In the genomic region with DNA sequence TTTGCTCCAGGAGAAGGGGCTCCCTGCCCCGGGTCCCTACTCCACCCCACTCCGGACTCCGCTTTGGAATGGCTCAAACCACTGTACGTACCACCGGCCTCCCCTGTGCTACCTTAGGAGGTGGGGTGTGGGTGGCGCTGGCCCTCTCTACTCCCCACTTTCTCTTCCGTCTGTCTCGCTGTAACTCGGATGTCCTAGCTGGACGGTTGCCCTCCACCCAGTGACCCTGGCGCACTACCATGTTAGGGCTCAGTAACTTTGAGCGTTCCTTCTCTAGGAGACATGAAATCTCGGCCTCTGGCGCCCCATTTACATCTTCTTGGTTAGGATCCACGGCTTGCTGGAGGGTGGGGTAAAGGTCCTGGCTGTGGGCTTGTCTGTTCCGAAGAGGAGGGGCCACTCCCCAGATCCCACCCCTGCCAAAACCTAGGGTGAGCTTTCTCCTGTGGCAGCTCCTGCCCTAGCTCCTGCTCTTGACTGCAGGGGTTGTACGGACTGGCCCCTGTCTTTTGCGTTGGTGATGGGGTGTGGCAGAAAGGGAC, we compare ENCODE assay signal across 7 mouse cellular contexts. TPM values are rescaled to one million over a fixed set of nuclear protein-coding genes. Genes with fewer than 3 reads are reported as not detected.
A peak's percentile ranks its signal among the peaks of the same experiment; 100 is the strongest.
DNase-seq lines count a peak whose midpoint lies in the region; ATAC-seq and TF ChIP-seq lines count a peak whose summit lies in the region.

No protein-coding gene starts in this region.

- DNase-seq in ES-E14 (ENCODE audit: low read depth, low spot score) = no peak
- peak; percentile 34 for DNase-seq in lung, postnatal 25 days (ENCODE audit: low spot score)
- DNase-seq in T-cell, adult 2 months (ENCODE audit: low spot score) = no peak

- WGBS in forebrain, embryonic 13.5 days = 8% methylated on average over 18 of the region's 18 CpGs
- 1% methylated on average over 18 of the region's 18 CpGs for WGBS in intestine, postnatal 0 days

- peaks cover 26% of the 10 kb centered on the region for H3K36me3 ChIP-seq in C2C12 (ENCODE audit: control insufficient read depth, insufficient read depth)
- peaks cover 2% of the 10 kb centered on the region; the same call in 1 of the 2 replicates for H3K36me3 ChIP-seq in ES-E14 (ENCODE audit: control insufficient read depth, insufficient read depth, low read length, poor library complexity, severe bottlenecking)
- H3K36me3 ChIP-seq in forebrain, embryonic 13.5 days (ENCODE audit: poor library complexity, severe bottlenecking) = no peaks in the 10 kb centered on the region
- H3K36me3 ChIP-seq in intestine, postnatal 0 days (ENCODE audit: control insufficient read depth, insufficient read depth) = peaks cover 1% of the 10 kb centered on the region; the same call in 1 of the 2 replicates

- peak overlapping the region; percentile 93 for H3K4me2 ChIP-seq in forebrain, embryonic 13.5 days
- peak overlapping the region; percentile 98 for H3K4me2 ChIP-seq in intestine, postnatal 0 days (replicated peaks; ENCODE audit: low read depth)

- H3K9me3 ChIP-seq in ES-E14 (ENCODE audit: control insufficient read depth, insufficient read depth, low read depth, low read length) = no peaks in the 10 kb centered on the region
- H3K9me3 ChIP-seq in forebrain, embryonic 13.5 days (replicated peaks) = no peaks in the 10 kb centered on the region
- H3K9me3 ChIP-seq in intestine, postnatal 0 days (ENCODE audit: control insufficient read depth) = no peaks in the 10 kb centered on the region

- H3K4me1 ChIP-seq in ES-E14 (ENCODE audit: control insufficient read depth in 2 of 2, insufficient read depth in 2 of 2, low read length in 2 of 2, poor library complexity in 1 of 2) = peaks cover 8 to 19% of the 10 kb centered on the region in 2 experiments
- H3K4me1 ChIP-seq in forebrain, embryonic 13.5 days = peaks cover 72% of the 10 kb centered on the region
- peaks cover 24% of the 10 kb centered on the region for H3K4me1 ChIP-seq in intestine, postnatal 0 days (replicated peaks; ENCODE audit: control insufficient read depth, insufficient read depth, low read length)

- in situ Hi-C loops in ES-E14 (cut with MboI; ENCODE audit: low sequenced_read_pairs in 2 of 2, unreplicated experiment in 2 of 2) = no loop called here

- peaks cover 48% of the 10 kb centered on the region for H3K79me3 ChIP-seq in C2C12 (ENCODE audit: low read depth)

- TF ChIP-seq CTCF in C2C12 (IDR thresholded peaks at IDR 0.05; ENCODE audit: control insufficient read depth, insufficient read depth, insufficient read length) = no peak
- no peak for TF ChIP-seq CTCF in intestine, postnatal 0 days (IDR thresholded peaks at IDR 0.05; ENCODE audit: low read depth)

- ATAC-seq in forebrain, embryonic 13.5 days = no peak
- no peak for ATAC-seq in intestine, postnatal 0 days
- ATAC-seq in megakaryocyte-erythroid progenitor cell, adult 5-6 weeks (replicated peaks; ENCODE audit: low FRiP score, low TSS enrichment, poor library complexity, severe bottlenecking) = no peak

- H3K9ac ChIP-seq in ES-E14 (ENCODE audit: insufficient read depth, low read depth, low read length, poor library complexity, severe bottlenecking) = peak overlapping the region; percentile 80
- H3K9ac ChIP-seq in forebrain, embryonic 13.5 days = peak overlapping the region; percentile 76
- peak overlapping the region; percentile 79 for H3K9ac ChIP-seq in intestine, postnatal 0 days (ENCODE audit: low read depth, low read length)

- no peaks in the 10 kb centered on the region for H3K27me3 ChIP-seq in C2C12 (ENCODE audit: control insufficient read depth, insufficient read depth, insufficient read length)
- H3K27me3 ChIP-seq in forebrain, embryonic 13.5 days = peaks cover 27% of the 10 kb centered on the region
- no peaks in the 10 kb centered on the region for H3K27me3 ChIP-seq in intestine, postnatal 0 days (replicated peaks; ENCODE audit: control insufficient read depth, insufficient read depth, low read length)

- H3K79me2 ChIP-seq in C2C12 (ENCODE audit: control insufficient read depth, insufficient read depth) = peaks cover 94% of the 10 kb centered on the region

- H3ac ChIP-seq in C2C12 (ENCODE audit: control insufficient read depth, insufficient read length, low read depth) = peak overlapping the region; percentile 86

- H3K4me3 ChIP-seq in C2C12 (ENCODE audit: insufficient read depth, poor library complexity, severe bottlenecking) = peak overlapping the region; percentile 57
- H3K4me3 ChIP-seq in ES-E14 (ENCODE audit: insufficient read depth in 1 of 2, low read depth in 1 of 2, low read length in 2 of 2, poor library complexity in 1 of 2, severe bottlenecking in 1 of 2) = peak overlapping the region; percentile 70 to 74
- H3K4me3 ChIP-seq in forebrain, embryonic 13.5 days = peak overlapping the region; percentile 66
- peak overlapping the region; percentile 81 for H3K4me3 ChIP-seq in intestine, postnatal 0 days (ENCODE audit: low read depth, low read length)

- peak overlapping the region; percentile 72; the same call in 1 of the 2 replicates for H3K27ac ChIP-seq in ES-E14 (ENCODE audit: insufficient read depth, low read depth, low read length, poor library complexity, severe bottlenecking)
- no peak overlapping the region for H3K27ac ChIP-seq in forebrain, embryonic 13.5 days
- peak overlapping the region; percentile 95 for H3K27ac ChIP-seq in intestine, postnatal 0 days (ENCODE audit: low read depth, low read length)

TF ChIP-seq in C2C12, 6 proteins besides CTCF, POLR2A, EP300 and RAD21:
- TF ChIP-seq MYOG (IDR thresholded peaks at IDR 0.05; ENCODE audit: control insufficient read depth, extremely low read depth, insufficient read length) = no peak
- TF ChIP-seq FOSL1 (IDR thresholded peaks at IDR 0.05; ENCODE audit: insufficient read depth, low read length, poor library complexity, severe bottlenecking) = no peak
- TF ChIP-seq MAX (IDR thresholded peaks at IDR 0.05) = no peak
- TF ChIP-seq MYOD1 (IDR thresholded peaks at IDR 0.05; ENCODE audit: control insufficient read depth, insufficient read length, low read depth) = no peak
- no peak for TF ChIP-seq CEBPB (IDR thresholded peaks at IDR 0.05; ENCODE audit: low read depth)
- no peak for TF ChIP-seq USF1 (IDR thresholded peaks at IDR 0.05; ENCODE audit: low read depth)

TF ChIP-seq in ES-E14, 5 proteins besides CTCF, POLR2A, EP300 and RAD21:
- no peak for TF ChIP-seq ZNF384 (IDR thresholded peaks at IDR 0.05; ENCODE audit: low read depth, low read length)
- no peak for TF ChIP-seq HCFC1 (IDR thresholded peaks at IDR 0.05; ENCODE audit: borderline replicate concordance, insufficient read depth, low read length)
- TF ChIP-seq ZC3H11A (IDR thresholded peaks at IDR 0.05; ENCODE audit: borderline replicate concordance, low read depth, low read length) = no peak
- TF ChIP-seq CHD2 (IDR thresholded peaks at IDR 0.05; ENCODE audit: low read depth, low read length) = no peak
- no peak for TF ChIP-seq MAFK (IDR thresholded peaks at IDR 0.05; ENCODE audit: insufficient read depth, low read depth, low read length)
TF ChIP-seq in ES-E14: peak in this region for 0.

RNA-seq across cellular contexts. Expression of a gene that starts 21.7 kb away (rescaled TPM):
- polyA plus RNA-seq in C2C12 (2012; fragmentation: generic; extraction: Trizol) = not detected
- total RNA-seq in ES-E14 (2012; rRNA removed) = 0.27 and 1.7 TPM in 2 replicates
- polyA plus RNA-seq in forebrain, embryonic 13.5 days (2015; fragmentation: Nextera tagmentation; extraction: Ambion mirVana) = 0.21 TPM in 1 of 2 replicates, not detected in the other
- polyA plus RNA-seq in intestine, postnatal 0 days (2015; fragmentation: Nextera tagmentation; extraction: Ambion mirVana) = 0.61 and 0.80 TPM in 2 replicates
- total RNA-seq in megakaryocyte-erythroid progenitor cell, adult 5-6 weeks (2014; fragmentation: Nextera tagmentation) = not detected in 2 replicates
- total RNA-seq in megakaryocyte-erythroid progenitor cell, adult 5-6 weeks (2017) = not detected in 2 replicates

RNA-seq across cellular contexts. Expression of a gene that starts 33.5 kb away (rescaled TPM):
- 31.9 TPM for polyA plus RNA-seq in C2C12 (2012; fragmentation: generic; extraction: Trizol)
- total RNA-seq in ES-E14 (2012; rRNA removed) = 25.8 and 30.1 TPM in 2 replicates
- polyA plus RNA-seq in forebrain, embryonic 13.5 days (2015; fragmentation: Nextera tagmentation; extraction: Ambion mirVana) = 8.7 and 10.2 TPM in 2 replicates
- 22.2 and 22.4 TPM in 2 replicates for polyA plus RNA-seq in intestine, postnatal 0 days (2015; fragmentation: Nextera tagmentation; extraction: Ambion mirVana)
- 7.8 and 15.9 TPM in 2 replicates for total RNA-seq in megakaryocyte-erythroid progenitor cell, adult 5-6 weeks (2014; fragmentation: Nextera tagmentation)
- 2.2 and 3.0 TPM in 2 replicates for total RNA-seq in megakaryocyte-erythroid progenitor cell, adult 5-6 weeks (2017)

RNA-seq across cellular contexts. Expression of a gene that starts 53.5 kb away (rescaled TPM):
- polyA plus RNA-seq in C2C12 (2012; fragmentation: generic; extraction: Trizol) = 24.1 TPM
- 32.7 and 51.3 TPM in 2 replicates for total RNA-seq in ES-E14 (2012; rRNA removed)
- polyA plus RNA-seq in forebrain, embryonic 13.5 days (2015; fragmentation: Nextera tagmentation; extraction: Ambion mirVana) = 23.0 and 26.9 TPM in 2 replicates
- polyA plus RNA-seq in intestine, postnatal 0 days (2015; fragmentation: Nextera tagmentation; extraction: Ambion mirVana) = 4.0 and 4.5 TPM in 2 replicates
- total RNA-seq in megakaryocyte-erythroid progenitor cell, adult 5-6 weeks (2014; fragmentation: Nextera tagmentation) = 85.0 and 101 TPM in 2 replicates
- total RNA-seq in megakaryocyte-erythroid progenitor cell, adult 5-6 weeks (2017) = 67.8 and 78.7 TPM in 2 replicates
